Mouse (Mus musculus): ENCODE results near the gene Gm20388. TPM values are rescaled to one million over a fixed set of nuclear protein-coding genes. Genes with fewer than 3 reads are reported as not detected.

The Gm20388 gene
- polyA plus RNA-seq, 1 experiment: 23.9 TPM

- no peak overlapping the region for H3K4me3 ChIP-seq (ENCODE audit: insufficient read depth, low read length)
- H3K27ac ChIP-seq (ENCODE audit: insufficient read depth, low read length): no peak overlapping the region
- no peaks in the 10 kb centered on the region for H3K4me1 ChIP-seq (ENCODE audit: control insufficient read depth, insufficient read depth, low read length)
- TF ChIP-seq CTCF (IDR thresholded peaks at IDR 0.05; ENCODE audit: extremely low read depth, insufficient read depth, low read length) (peak; percentile 28; the same call in 1 of the 2 replicates), POLR2A (IDR thresholded peaks at IDR 0.05; ENCODE audit: extremely low read depth, insufficient read depth, low read length) (no peak)
Measured at GRCm38 (mm10) chr8:121214975-121215374, 1304.3 kb downstream of the Gm20388 start.

GRCm38 (mm10) chr8:121216441-121216949 is 1305.9 kb downstream of the Gm20388 start:
- Histone ChIP-seq H3K4me1 (ENCODE audit: control insufficient read depth, insufficient read depth, low read length) (no peaks in the 10 kb centered on the region), H3K4me3 (ENCODE audit: insufficient read depth, low read length) (no peak overlapping the region), H3K27ac (ENCODE audit: insufficient read depth, low read length) (no peak overlapping the region)
- TF ChIP-seq CTCF (IDR thresholded peaks at IDR 0.05; ENCODE audit: extremely low read depth, insufficient read depth, low read length): no peak
- TF ChIP-seq POLR2A (IDR thresholded peaks at IDR 0.05; ENCODE audit: extremely low read depth, insufficient read depth, low read length): no peak

GRCm38 (mm10) chr8:121218486-121218885 is 1307.8 kb downstream of the Gm20388 start:
- no peak overlapping the region for H3K4me3 ChIP-seq (ENCODE audit: insufficient read depth, low read length)
- TF ChIP-seq POLR2A (IDR thresholded peaks at IDR 0.05; ENCODE audit: extremely low read depth, insufficient read depth, low read length) (no peak), CTCF (IDR thresholded peaks at IDR 0.05; ENCODE audit: extremely low read depth, insufficient read depth, low read length) (peak; percentile 15; the same call in 1 of the 2 replicates)

DNA sequence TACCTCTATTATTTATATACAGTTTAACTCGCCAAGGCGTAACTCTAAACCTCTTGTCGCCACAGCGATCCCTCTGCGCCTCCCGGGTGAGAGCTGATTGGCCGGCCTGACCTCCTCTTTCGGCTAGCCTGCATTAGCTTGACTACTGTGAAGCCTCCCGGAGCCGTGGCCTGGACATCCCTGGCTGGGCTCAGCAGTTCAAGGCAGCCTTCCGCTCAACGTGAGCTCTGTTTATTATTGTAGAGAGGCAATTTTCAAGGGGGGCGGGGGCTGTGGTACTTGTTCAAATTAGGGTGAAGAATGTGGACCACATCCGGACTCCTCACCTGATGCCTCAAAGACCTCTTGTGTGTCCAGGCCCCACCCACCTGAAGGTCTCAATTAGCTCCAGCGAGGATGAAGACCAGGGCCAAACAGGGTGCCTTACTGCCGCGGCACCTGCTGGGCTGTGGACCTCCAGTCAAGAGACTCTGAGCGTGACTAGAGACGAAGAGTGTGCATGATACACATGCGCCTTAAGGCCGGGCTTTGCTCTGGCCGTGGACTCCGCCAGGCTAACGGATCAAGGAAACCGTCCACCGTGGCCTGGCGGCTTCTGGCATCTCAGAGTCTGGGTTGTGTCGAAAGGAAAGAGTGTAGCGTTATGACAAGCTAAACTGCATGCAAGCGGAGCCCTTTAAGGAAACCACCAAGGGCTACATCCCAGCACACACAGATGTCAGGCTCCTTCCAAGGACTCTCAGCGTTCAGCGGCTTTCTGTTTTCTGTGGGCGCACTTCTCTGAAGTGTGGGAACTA is 1309.7 kb downstream of the Gm20388 start:
- H3K4me3 ChIP-seq (ENCODE audit: insufficient read depth, low read length): no peak overlapping the region
- no peak for TF ChIP-seq CTCF (IDR thresholded peaks at IDR 0.05; ENCODE audit: extremely low read depth, insufficient read depth, low read length)
- TF ChIP-seq POLR2A (IDR thresholded peaks at IDR 0.05; ENCODE audit: extremely low read depth, insufficient read depth, low read length): no peak
- no peak overlapping the region for H3K27ac ChIP-seq (ENCODE audit: insufficient read depth, low read length)
- H3K4me1 ChIP-seq (ENCODE audit: control insufficient read depth, insufficient read depth, low read length): no peaks in the 10 kb centered on the region

More at GRCm38 (mm10) chr8:121218486-121218885, 1307.8 kb downstream of the Gm20388 start:
- Histone ChIP-seq H3K27ac (ENCODE audit: insufficient read depth, low read length) (no peak overlapping the region), H3K4me1 (ENCODE audit: control insufficient read depth, insufficient read depth, low read length) (no peaks in the 10 kb centered on the region)

DNA sequence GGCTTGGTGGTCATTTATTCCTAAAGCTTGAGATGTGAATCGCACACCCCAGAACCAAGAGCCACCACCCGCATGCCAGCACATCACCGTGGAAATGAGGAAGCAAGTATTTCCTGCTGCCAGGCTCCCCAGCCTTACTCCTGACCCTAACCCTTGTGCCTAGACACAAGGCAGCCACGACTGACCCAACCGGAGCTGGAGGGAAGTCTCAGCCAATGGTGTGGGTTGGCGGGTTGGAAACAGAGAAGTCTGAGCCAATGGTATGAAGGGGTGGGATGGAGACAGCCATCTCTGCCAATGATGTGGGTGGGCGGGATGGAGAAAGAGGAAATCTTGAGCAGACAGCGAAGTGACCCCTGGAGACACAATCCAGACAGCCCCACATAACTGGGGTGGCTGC is 1314.1 kb downstream of the Gm20388 start:
- Histone ChIP-seq H3K4me3 (ENCODE audit: insufficient read depth, low read length) (no peak overlapping the region), H3K4me1 (ENCODE audit: control insufficient read depth, insufficient read depth, low read length) (no peaks in the 10 kb centered on the region), H3K27ac (ENCODE audit: insufficient read depth, low read length) (no peak overlapping the region)
- TF ChIP-seq POLR2A (IDR thresholded peaks at IDR 0.05; ENCODE audit: extremely low read depth, insufficient read depth, low read length) (no peak), CTCF (IDR thresholded peaks at IDR 0.05; ENCODE audit: extremely low read depth, insufficient read depth, low read length) (no peak)

DNA sequence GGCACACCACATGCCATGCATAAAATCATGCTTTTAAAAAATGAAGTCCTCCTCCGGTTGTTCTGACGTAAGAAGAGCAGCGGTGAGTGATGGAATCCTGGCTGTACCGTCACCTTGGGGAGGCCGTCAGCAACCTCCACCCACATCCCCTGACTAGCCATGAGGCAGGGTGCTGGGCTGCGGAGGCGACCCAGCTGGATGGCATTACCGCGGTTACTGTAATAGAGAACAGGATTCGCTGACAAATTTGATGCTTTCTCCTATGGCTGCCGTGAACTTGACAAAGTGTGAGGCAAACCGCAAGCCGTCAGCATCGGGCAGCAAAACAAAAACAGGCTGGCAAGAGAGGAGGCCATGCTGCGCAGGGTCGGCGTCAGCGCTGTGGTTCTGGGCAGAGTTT is 1317.1 kb downstream of the Gm20388 start:
- Histone ChIP-seq H3K27ac (ENCODE audit: insufficient read depth, low read length) (no peak overlapping the region), H3K4me1 (ENCODE audit: control insufficient read depth, insufficient read depth, low read length) (no peaks in the 10 kb centered on the region), H3K4me3 (ENCODE audit: insufficient read depth, low read length) (no peak overlapping the region)
- TF ChIP-seq POLR2A (IDR thresholded peaks at IDR 0.05; ENCODE audit: extremely low read depth, insufficient read depth, low read length): 0 out of 2 replicates have a peak, but pooled peaks have one; percentile 12
- TF ChIP-seq CTCF (IDR thresholded peaks at IDR 0.05; ENCODE audit: extremely low read depth, insufficient read depth, low read length): no peak

DNA sequence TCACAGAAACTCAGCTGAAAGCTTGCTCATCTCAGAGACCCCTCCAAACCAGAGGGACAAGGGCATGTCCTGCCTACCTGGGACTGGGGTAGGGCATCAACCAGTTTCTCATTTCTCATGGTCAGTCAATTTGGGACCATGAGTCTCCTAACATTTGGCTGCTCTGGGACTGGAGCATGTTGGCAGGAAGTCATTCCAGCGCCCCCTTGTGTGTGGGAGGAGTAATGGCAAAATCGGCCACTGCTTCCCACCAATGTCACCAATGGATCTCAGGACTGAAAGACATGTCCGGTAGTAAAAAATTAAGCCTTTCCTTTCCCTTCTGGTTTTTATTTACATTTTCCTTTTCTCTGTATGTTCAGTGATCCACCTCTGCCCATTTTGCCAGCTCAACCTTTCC is 1318.3 kb downstream of the Gm20388 start:
- TF ChIP-seq POLR2A (IDR thresholded peaks at IDR 0.05; ENCODE audit: extremely low read depth, insufficient read depth, low read length): no peak
- peak; percentile 44 for TF ChIP-seq CTCF (IDR thresholded peaks at IDR 0.05; ENCODE audit: extremely low read depth, insufficient read depth, low read length)
- no peak overlapping the region for H3K4me3 ChIP-seq (ENCODE audit: insufficient read depth, low read length)
- H3K27ac ChIP-seq (ENCODE audit: insufficient read depth, low read length): no peak overlapping the region
- H3K4me1 ChIP-seq (ENCODE audit: control insufficient read depth, insufficient read depth, low read length): no peaks in the 10 kb centered on the region

- no peaks in the 10 kb centered on the region for H3K4me1 ChIP-seq (ENCODE audit: control insufficient read depth, insufficient read depth, low read length)
- no peak overlapping the region for H3K27ac ChIP-seq (ENCODE audit: insufficient read depth, low read length)
- no peak overlapping the region for H3K4me3 ChIP-seq (ENCODE audit: insufficient read depth, low read length)
- no peak for TF ChIP-seq CTCF (IDR thresholded peaks at IDR 0.05; ENCODE audit: extremely low read depth, insufficient read depth, low read length)
- no peak for TF ChIP-seq POLR2A (IDR thresholded peaks at IDR 0.05; ENCODE audit: extremely low read depth, insufficient read depth, low read length)
Measured at GRCm38 (mm10) chr8:121229550-121229949, 1318.9 kb downstream of the Gm20388 start.

GRCm38 (mm10) chr8:121233196-121233595 is 1322.6 kb downstream of the Gm20388 start:
- H3K27ac ChIP-seq (ENCODE audit: insufficient read depth, low read length): no peak overlapping the region
- TF ChIP-seq CTCF (IDR thresholded peaks at IDR 0.05; ENCODE audit: extremely low read depth, insufficient read depth, low read length) (no peak), POLR2A (IDR thresholded peaks at IDR 0.05; ENCODE audit: extremely low read depth, insufficient read depth, low read length) (no peak)
- no peak overlapping the region for H3K4me3 ChIP-seq (ENCODE audit: insufficient read depth, low read length)
- H3K4me1 ChIP-seq (ENCODE audit: control insufficient read depth, insufficient read depth, low read length): no peaks in the 10 kb centered on the region

DNA sequence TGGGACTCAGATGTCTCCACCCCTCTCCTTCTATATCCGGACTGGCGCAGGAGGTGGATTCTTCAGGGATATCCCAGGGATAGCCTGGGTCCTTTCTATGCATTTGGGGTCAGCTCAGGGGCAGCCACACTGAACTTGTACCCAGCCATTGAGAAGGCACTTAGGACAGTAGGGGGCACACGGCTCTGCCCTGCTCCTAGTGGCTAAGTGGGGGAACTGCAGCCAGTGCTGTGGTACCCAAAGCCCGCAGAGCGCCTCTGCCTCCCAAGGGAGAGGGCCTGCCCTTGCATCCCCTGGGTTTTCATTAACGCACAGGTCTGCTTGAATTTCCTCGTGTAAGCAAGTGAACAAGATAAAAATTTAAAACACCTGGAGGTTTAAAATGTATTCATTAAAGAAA is 1324.3 kb downstream of the Gm20388 start:
- peak; percentile 41 for TF ChIP-seq CTCF (IDR thresholded peaks at IDR 0.05; ENCODE audit: extremely low read depth, insufficient read depth, low read length)
- TF ChIP-seq POLR2A (IDR thresholded peaks at IDR 0.05; ENCODE audit: extremely low read depth, insufficient read depth, low read length): no peak
- H3K4me1 ChIP-seq (ENCODE audit: control insufficient read depth, insufficient read depth, low read length): no peaks in the 10 kb centered on the region
- no peak overlapping the region for H3K4me3 ChIP-seq (ENCODE audit: insufficient read depth, low read length)
- no peak overlapping the region for H3K27ac ChIP-seq (ENCODE audit: insufficient read depth, low read length)

All from cortical plate, adult 2 months (tissue).